Mouse (Mus musculus) layer of hippocampus, adult 9-10 months (tissue): ENCODE results near the gene Ppid.
"Not testable (repeated sequence)": the region's sequence is repeated elsewhere in the genome, so short reads cannot be mapped to it uniquely, and the experiment has no call there.

ENCODE experiments used
- DNase-seq: peaks from one replicate; pipeline ENCODE4 v3.0.0; 2022; ENCODE audit warnings: low spot score

Ppid gene

DNA sequence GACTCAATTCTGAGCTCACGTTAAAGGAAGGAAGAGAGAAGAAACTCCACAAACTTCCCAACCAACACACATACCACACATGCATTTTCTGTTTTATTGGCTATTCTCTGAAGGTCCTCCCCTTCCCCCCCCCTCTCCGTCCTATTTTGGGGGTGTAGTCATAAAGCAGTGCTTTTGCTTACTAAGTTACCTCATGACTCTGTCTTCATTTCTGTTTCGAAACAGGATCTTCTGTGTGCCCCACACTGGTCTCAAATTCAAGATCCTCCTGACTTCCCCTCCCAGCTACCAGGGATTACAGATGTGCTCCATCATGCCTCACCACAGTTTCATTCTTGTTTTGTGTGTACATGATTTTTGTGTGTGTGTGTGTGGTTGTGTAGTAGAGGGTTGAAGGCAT lies 18.7 kb upstream of the Ppid start:
- DNase-seq = no peak

DNA sequence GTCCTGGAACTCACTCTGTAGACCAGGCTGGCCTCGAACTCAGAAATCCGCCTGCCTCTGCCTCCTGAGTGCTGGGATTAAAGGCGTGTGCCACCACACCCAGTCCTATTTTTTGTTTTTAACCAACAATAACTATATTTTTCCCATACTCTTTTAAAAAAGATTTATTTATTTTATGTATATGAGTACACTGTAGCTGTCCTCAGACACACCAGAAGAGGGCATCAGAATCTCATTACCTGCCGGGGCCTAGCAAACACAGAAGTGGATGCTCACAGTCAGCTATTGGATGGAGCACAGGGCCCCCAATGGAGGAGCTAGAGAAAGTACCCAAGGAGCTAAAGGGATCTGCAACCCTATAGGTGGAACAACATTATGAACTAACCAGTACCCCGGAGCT lies 17.8 kb upstream of the Ppid start:
- not testable (repeated sequence) for DNase-seq

DNA sequence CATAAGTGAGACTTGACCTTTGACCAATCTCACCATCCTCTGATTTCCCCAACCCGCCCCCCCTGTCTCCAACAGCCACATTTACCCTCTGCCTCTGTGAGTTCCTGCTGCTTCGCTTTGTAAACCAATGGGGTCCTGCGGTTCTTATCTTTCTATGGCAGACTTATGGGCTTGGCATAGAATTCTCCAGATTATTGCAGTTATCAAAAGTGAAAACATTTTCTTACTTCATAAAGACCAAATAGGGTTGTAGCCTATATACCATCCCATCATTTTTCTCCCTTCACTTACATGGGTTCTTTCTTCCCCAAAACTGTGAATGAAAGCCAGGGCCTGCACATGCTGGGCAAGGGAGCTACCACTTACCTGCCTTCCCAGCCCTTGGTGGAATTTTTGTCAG lies 16.8 kb upstream of the Ppid start:
- no peak for DNase-seq

DNA sequence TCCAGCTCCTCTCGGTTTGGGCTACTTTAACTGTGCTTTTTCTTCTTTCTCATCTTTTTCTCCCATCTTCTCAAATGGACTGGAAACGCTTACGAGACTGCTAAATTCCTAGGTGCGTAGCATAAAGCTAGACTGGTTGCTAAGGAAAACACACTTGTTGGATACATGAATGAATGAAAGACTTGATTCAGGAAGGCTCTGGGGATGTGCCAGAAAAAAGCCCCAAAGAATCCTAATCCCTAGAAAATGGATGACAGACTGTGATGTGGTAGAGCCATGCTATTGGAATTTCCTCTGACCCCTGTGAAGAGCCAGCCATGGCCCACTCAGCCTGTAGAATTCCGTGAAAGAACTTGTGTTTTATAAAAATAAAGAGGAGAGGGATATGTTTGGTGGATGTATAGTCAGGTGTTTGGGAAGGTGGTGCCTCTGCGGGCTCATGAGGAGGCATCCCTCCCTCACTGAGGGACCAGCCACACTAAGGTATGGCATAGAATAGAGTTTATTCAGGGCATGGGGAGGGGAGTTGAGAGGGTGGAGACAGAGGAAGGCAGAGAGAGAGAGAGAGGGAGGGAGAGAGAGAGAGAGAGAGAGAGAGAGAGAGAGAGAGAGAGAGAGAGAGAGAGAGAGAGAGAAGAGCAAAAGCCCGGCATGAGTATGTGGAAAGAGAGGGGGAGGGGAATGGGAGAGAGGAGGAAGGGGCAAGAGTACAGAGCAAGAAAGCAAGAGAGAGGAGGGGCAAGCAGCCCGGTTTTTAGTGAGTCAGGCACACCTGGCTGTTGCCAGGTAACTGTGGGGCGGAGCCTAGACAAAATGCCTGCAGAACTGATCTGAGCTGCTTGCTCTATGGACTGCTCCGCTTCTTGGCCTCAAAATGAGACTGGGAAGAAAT lies 15.3 kb upstream of the Ppid start:
- no peak for DNase-seq

DNA sequence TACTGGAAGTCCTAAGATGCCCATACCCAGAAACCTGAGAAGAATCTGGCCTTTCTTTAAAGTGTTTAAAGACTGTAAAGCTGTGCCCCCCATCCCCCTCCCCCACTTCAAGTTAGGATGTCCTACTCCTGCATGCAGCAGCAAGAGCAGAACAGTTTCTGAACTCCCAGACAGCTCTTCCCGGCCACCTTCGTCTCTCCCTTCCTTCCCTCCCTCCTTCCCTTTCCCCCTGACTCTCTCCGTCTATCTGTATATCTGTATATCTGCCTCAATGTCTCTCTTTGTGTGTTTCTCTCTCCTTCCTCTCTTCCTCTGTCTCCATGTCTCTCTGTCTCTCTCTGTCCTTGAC lies 14.7 kb upstream of the Ppid start:
- DNase-seq = no peak

DNA sequence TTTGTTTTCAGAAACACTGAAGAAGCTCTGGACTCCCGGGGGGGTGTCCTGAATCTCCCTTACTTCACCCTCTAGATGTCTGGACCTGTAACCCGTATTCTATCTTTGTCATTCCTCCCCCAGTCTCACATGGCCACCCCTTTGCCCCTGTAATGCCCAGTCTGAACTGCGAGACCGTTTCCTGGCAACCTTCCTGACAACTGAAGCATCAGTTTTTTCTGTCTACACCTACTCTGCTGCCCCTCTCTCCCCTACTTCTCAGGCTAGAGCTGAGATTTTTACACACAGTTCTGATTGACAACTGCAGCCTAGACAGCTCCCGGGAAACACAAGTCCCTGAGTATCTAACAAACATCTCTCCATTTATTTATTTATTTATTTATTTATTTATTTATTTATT lies 14.3 kb upstream of the Ppid start:
- DNase-seq = no peak

DNA sequence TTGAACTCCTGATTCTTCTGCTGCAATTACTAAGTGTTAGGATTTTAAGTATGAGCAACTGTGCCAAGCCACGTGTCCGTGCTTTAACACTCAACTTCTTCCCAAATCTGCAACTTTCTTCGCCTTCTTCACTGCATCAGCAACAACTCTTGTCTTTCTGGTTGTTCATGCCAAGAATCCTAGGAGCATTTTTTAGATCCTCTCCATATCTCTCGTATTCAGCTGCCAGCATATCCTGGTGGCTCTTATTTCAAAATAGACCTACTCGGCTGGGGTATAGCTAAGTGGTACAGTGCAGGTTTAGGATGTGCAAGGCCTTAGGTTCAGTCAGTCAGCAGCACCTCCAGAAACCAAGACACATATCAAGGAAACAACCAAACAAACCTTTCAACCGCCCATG lies 13.5 kb upstream of the Ppid start:
- no peak for DNase-seq

DNA sequence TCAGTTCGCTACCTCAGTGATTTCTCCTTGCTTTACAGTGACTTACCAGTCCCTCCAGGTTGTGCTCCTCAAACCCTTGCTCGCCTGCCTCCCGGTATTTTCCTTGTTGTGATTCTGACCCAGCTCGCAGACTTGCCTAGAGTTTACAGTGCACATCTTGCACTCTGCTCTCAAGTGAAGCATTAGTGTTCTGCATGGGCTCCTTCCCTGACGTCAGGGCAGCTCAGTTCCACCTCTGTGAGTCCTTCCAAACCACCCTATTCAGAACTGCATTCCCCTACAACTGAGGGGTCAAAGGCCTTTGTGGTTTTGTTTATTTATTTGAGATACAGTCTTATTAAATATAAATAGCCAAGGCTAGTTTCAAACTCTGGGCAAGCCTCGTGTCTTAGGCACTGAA lies 13.0 kb upstream of the Ppid start:
- DNase-seq = no peak

DNA sequence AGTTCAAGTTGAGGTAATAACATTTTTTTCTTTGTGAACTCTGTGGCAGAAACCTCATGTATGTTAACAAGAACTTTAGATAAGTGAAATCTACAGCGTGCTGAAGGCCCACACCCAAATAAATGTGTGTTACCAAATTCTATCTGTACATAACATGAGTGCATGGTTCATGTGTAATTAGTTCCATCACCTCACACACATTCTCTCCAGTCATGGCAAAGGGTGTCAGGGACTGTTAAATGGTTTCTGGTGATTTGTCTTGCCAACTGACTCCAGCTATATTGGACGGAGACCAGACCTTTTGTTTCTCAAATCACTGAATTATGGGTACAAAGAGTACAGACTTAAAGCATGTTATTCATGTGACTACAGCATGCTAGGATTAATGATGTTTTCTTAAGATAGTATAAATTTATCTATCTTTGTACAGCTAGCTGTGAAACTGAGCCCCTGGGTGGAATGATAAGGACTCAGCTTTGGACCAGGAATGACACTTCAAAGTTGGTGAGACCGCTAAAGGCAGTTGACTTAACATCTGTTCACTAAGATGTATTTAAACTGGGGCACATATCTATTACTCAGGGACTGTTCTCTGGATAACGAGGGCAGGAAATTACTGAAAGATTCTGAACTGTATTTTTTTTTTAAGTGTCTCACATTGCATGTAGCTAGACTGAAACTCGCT lies 11.1 kb upstream of the Ppid start:
- no peak for DNase-seq

DNA sequence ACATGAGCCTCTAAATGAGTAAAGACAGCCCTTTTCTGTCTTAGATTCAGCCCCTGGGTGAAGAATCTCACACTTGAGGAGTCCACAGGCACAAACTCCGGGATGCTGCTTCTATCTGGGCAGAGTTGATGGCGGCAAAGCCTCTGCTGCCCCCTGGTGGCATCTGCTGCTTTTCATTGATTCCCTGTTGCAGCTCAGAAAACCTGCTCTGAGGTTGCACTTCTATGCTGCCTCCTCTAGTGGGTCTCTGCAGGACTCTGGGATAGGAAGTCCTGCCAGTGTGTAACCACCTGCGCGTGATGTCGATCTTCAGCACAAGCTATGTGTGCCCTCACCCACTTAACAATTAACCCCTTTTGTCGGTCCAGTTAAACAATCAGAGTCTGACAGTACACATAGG lies 4.3 kb upstream of the Ppid start:
- DNase-seq = peak; percentile 93

DNA sequence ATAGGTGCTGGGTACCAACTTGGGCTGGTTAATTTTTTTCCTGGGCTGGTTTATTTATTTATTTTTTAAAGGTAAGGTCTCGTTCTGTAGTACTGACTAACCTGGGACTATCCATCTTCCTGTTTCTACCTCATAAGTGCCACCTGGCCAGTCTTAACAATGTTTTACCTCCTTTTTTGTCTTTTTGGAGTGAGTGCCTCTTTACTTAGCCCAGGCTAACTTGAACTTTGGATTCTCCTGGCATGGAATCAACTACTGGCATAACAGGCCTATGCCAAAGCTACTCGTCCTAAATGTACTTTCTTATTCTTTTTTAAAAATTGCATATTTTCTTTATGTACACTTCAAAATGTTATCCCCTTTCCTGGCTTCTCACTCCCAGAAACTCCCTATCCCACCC lies 1.5 kb upstream of the Ppid start:
- no peak for DNase-seq

DNA sequence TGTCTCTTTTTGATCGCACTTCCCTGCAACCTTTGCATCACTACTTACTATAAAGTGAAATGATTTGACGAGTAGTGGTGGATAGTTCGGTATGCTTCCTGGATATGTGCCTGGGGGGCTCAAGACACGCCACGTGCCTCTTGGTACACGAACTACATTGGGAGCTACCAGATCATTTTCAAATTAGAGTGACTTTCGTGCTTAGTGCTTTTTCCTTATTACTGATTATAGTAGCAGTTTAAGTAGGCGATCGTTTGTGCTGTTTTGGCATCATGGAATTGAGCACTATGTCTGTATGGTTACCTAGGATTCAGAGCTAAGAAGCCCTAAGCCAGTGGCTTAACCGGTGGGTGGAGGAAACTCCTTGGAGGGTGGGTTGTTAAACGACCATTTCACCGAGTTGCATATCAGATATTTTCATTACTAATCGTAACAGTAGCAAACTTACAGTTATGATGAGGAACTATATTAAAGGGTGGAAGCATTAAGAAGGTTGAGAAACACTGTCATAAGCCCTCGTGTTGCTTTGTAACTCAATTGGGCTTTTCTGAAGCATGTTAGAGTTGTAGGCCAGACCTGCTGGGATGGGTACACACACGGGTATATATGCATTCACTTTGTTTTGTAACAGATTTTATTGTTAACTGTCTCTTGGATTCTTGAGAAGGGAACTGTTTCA lies 790 bp downstream of the Ppid start:
- DNase-seq = no peak

DNA sequence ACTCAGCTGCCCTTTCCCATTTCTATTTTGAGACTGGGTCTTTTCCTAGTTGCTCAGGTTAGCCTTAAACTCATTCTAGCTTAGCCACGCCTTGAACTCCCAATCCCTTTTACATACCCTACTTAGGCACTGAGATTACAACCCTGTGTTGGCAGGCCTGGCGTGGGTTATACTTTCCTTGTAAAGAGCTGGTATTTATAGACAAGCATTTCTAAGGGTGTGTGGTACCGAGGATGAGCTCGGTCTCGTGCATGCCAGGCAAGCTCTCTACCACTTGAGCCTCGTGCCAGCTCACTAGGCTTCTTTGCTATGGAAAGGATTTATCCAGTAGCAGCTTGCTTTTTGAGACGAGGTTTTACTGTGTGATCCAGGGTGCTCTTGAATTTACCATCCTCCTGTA lies 4.3 kb downstream of the Ppid start:
- DNase-seq = no peak

DNA sequence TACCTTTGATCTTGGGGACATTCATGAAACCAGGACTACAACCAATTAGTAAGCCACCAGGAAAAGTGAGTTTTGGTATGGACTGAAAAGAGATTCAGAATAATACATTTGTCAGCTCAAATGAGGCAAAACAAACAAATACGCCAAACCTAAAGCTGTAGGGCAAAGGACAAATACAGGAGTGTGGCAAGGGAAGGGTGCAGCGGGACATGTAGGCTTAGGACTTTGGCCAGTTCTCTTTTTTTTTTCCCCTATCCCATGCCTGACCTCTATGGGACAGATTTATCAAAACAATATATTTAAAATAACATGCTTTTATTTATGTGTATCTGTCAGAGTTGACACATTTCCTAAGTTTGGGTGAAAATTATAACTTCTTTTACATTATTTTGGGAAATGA lies 18.7 kb downstream of the Ppid start:
- no peak for DNase-seq

DNA sequence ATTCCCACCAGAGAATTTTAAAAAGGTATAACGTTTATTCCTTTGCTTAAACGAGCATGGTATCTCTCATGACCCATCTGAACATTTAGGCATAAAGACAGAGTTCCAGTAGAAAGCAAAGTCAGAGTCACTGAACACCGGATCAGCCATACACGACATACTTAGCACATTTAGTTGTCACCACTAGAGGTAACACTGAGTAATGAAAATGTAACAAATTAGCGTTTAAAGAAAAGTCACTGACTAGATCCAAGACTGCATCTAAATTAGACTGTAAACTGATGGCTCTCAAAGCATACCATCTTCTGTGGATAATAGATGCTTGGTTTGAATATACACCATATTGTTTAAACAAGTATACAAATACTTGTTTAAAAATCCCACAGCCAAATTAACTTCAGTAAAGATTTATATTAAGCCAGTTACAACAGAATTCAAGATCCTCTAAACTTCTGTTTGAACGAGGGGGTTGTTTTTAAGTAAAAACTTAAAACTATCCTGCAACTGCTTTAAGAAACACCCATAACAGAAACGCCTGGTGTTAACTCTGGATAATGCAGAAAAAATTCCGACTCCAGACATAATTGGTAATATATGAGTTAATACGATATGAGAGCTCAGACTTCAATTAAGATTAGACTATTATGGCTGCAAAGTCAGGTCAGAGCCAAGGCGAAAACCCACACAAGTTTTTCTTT lies 36.5 kb downstream of the Ppid start:
- no peak for DNase-seq

DNA sequence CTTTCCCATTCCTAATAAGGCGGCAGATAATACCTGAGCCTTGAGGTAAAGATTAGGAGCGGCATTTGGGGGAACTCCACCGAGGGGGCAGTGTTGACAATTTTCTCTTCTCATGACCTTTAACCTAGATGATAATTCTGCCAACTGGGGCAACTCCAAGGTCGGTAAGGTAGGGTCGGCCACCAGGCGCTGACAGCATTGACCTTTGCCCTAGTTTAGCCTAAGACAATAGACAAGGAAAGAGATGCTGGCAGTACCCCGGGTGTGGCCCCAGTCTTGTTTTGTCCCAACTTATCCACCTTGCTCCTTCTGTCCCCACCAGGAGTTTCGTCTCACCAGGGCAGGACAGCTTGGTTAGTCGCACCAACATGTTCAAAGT lies 37.0 kb downstream of the Ppid start:
- DNase-seq = peak; percentile 5

DNA sequence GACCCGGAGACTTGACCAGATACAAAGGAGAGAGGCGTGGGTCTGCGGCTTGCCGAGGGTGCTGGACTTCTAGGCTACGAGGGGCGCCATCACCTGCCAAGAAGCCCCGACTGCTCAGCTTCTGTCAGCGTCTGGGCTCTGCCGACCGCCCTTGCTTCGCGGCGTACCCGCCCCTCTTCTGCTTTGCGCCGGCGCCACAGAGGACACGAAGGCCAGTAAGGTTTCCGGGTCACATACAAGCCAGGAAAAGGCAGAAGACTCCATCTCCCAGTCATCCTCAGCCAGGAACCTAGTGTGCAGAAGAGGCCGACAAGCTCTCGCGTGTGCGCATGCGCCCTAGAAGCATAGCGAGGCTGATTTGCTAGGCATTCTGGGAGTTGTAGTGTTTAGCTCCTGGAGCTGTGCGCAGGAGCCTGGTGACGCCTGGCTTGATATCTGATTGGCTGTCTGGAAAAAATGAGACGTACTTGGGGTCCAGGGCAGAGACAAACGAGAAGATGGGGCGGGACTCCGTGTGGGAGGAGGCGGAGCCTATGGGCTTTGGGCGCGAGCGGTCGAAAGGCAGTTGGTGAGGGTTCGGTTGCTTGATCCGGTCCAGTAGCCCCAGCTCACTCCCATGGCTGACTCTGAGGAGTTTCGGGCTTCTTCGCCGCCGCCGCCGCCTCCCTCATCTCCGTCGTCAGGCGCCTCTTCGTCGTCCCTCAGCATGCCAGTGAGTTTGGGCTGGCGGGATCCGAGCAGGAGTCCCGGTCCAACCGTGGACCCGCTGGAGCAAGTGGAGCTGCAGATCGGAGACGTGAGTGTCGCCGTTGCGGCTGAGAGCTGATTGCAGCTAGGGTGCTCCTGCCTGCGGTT lies 37.6 kb downstream of the Ppid start, which contains the start of gene 4930579G24Rik:
4930579G24Rik (plus strand) TSS at position 519 of the 855 bp plus-strand sequence.
- peak; percentile 97 for DNase-seq

DNA sequence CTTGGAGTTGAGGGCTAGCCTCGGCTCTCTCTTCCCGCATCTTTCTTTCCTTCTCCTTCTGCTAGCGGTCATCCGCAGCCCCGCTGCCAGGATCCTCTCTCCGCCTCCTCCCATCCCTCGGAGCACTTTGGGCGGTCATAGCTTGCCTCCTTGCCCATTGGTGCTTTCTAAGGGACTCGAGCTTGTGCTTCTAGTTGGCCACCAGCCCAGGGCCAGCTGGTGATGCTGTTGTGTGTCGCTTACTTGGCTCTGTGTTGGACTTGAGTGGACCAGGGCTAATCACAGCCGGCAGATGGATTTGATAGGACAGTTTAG lies 38.2 kb downstream of the Ppid start, which contains the start of gene Etfdh:
Etfdh (minus strand) TSS at position 85 of the 315 bp plus-strand sequence.
- peak; percentile 25 for DNase-seq

DNA sequence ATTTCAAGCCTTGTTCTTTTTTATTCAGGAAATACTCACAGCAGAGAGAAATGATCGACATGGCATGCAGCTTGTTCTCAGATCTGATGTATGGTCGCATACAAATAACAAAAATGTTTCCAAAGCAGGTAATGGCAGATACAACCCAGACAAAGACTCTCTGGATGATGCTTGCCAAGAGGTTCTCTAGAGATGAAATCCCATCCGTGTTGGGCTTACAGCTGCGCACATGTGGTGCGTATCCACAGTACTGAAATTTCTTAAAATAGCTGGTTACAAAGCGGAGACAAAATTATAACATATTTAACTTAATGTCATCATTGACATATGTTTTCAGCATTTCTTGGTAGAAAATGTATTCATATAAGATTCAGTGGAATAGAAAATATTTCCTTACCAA lies 61.0 kb downstream of the Ppid start:
- DNase-seq = no peak
